Mouse (Mus musculus) liver, embryonic 12.5 days (tissue): ENCODE results near the gene Cd34. TPM values are rescaled to one million over a fixed set of nuclear protein-coding genes. Genes with fewer than 3 reads are reported as not detected.

Source experiments
- ATAC-seq: fragments of 200-750 bp; cut with Nextera tagmentation; 2 replicates; pipeline ENCODE4 v1.8.0; 2017; ENCODE audit warnings: moderate number of reproducible peaks, mild to moderate bottlenecking, moderate library complexity
- H3K27ac ChIP-seq: fragments of 300-500 bp; sonication (generic); 2 replicates; pipeline ENCODE4 v1.5.1; 2016; ENCODE audit warnings: mild to moderate bottlenecking
- H3K27me3 ChIP-seq: fragments of 300-500 bp; sonication (generic); replicated peaks from 2 replicates; pipeline ENCODE4 v1.6.1; 2016; ENCODE audit warnings: mild to moderate bottlenecking, moderate library complexity
- H3K36me3 ChIP-seq: fragments of 300-500 bp; sonication (generic); 2 replicates; pipeline ENCODE4 v1.6.1; 2016; ENCODE audit warnings: mild to moderate bottlenecking, moderate library complexity
- H3K4me1 ChIP-seq: fragments of 300-500 bp; sonication (generic); 2 replicates; pipeline ENCODE4 v1.6.1; 2016
- H3K4me2 ChIP-seq: fragments of 300-500 bp; sonication (generic); 2 replicates; pipeline ENCODE4 v1.6.1; 2016; ENCODE audit warnings: mild to moderate bottlenecking, moderate library complexity
- H3K4me3 ChIP-seq: fragments of 300-500 bp; sonication (generic); 2 replicates; pipeline ENCODE4 v1.5.1; 2016; ENCODE audit warnings: mild to moderate bottlenecking, moderate library complexity
- H3K9ac ChIP-seq: fragments of 300-500 bp; sonication (generic); 2 replicates; pipeline ENCODE4 v1.6.1; 2016; ENCODE audit warnings: mild to moderate bottlenecking, moderate library complexity
- H3K9me3 ChIP-seq: fragments of 300-500 bp; sonication (generic); replicated peaks from 2 replicates; pipeline ENCODE4 v1.6.1; 2016; ENCODE audit warnings: mild to moderate bottlenecking, moderate library complexity
- WGBS: fragments of 180-500 bp; shearing (Covaris S2); methylation state at CpG from one replicate; pipeline ENCODE4 v1.1.7; 2016; ENCODE audit not compliant: insufficient replicate concordance; 5-methylcytosine and 5-hydroxymethylcytosine counted together
- polyA plus RNA-seq: library from polyadenylated mRNA; unstranded; fragments of >200 nt; fragmentation: Nextera tagmentation; extraction: Ambion mirVana; gene quantifications from 2 replicates; pipeline ENCODE4 v1.2.1, GENCODE M21; 2016

The Cd34 gene
- 26.6 and 28.3 TPM in 2 replicates for polyA plus RNA-seq

- H3K27me3 ChIP-seq = peaks cover 22% of the 10 kb centered on the region
- H3K27ac ChIP-seq = no peak within 1 kb of the TSS
- H3K4me3 ChIP-seq = peak within 1 kb of the TSS; percentile 47
- WGBS = under 1% methylated on average over 26 of the region's 26 CpGs
- H3K9ac ChIP-seq = peak within 1 kb of the TSS; percentile 39
- no peaks in the 10 kb centered on the region for H3K36me3 ChIP-seq
- H3K4me1 ChIP-seq = 0 out of 2 replicates have a peak, but pooled peaks cover 9% of the 10 kb centered on the region
- H3K4me2 ChIP-seq = peak within 1 kb of the TSS; percentile 56
- ATAC-seq = peak; percentile 64
- no peaks in the 10 kb centered on the region for H3K9me3 ChIP-seq
Observed at GRCm38 (mm10) chr1:194938715-194939114, at the start of gene Cd34. Gene Cd34, plus strand, starts transcription at chr1:194938819.

DNA sequence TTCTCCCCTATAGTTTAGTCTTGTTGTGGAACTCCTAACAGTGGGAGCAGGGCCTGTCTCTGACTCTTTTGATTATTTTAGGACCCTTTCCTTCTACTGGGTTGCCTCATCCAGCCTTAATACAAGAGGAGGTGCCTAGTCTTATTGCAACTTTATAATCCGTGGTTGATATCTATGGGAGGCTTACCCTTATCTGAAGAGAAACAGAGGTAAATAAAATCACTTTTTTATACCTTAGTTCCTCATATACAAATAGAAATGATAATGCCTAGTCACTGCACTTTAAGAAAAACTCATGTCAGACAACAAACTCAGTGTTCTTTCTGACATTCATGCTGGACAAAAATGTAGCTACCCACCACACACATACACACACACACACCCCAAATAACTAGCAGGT is 44.1 kb upstream of the Cd34 start:
- 28% methylated on average over 1 of the region's 1 CpGs for WGBS
- no peak overlapping the region for H3K9ac ChIP-seq
- H3K4me2 ChIP-seq = no peak overlapping the region

GRCm38 (mm10) chr1:194895287-194895686 is 43.3 kb upstream of the Cd34 start:
- ATAC-seq = no peak
- Histone ChIP-seq H3K9ac (no peak overlapping the region), H3K27ac (no peak overlapping the region), H3K4me1 (no peaks in the 10 kb centered on the region), H3K4me2 (no peak overlapping the region), H3K9me3 (no peaks in the 10 kb centered on the region), H3K4me3 (no peak overlapping the region), H3K36me3 (no peaks in the 10 kb centered on the region), H3K27me3 (no peaks in the 10 kb centered on the region)
- WGBS = 68% methylated on average over 3 of the region's 3 CpGs

More for the DNA sequence above, 44.1 kb upstream of the Cd34 start:
- no peaks in the 10 kb centered on the region for H3K36me3 ChIP-seq
- H3K27me3 ChIP-seq = no peaks in the 10 kb centered on the region
- no peaks in the 10 kb centered on the region for H3K4me1 ChIP-seq
- H3K9me3 ChIP-seq = no peaks in the 10 kb centered on the region
- H3K27ac ChIP-seq = no peak overlapping the region
- H3K4me3 ChIP-seq = no peak overlapping the region
- no peak for ATAC-seq

- Histone ChIP-seq H3K36me3 (no peaks in the 10 kb centered on the region), H3K9me3 (no peaks in the 10 kb centered on the region), H3K4me3 (no peak overlapping the region), H3K4me2 (no peak overlapping the region), H3K4me1 (no peaks in the 10 kb centered on the region), H3K9ac (no peak overlapping the region), H3K27ac (no peak overlapping the region), H3K27me3 (no peaks in the 10 kb centered on the region)
- ATAC-seq = no peak
Observed at GRCm38 (mm10) chr1:194901075-194901474, 37.5 kb upstream of the Cd34 start.

DNA sequence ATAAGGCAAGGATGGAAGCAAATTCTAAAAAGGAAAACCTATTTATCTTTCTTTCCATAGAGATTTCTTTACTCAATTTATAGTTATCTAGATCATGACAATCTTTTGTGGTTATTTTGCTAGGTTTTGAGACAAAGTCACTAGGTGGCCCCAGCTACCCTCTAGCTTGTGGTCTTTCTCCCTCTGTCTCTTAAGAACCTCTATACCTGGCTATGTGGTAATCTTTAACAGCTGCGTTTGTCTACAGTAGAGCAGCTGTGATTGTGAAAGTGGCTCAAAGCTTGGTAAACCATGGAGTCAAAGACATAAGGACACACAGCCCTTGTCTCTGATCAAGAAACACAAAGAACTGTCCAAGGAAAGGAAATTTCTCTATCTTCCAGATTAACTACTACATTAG is 36.8 kb upstream of the Cd34 start:
- no peaks in the 10 kb centered on the region for H3K9me3 ChIP-seq
- H3K9ac ChIP-seq = no peak overlapping the region
- 37% methylated on average over 1 of the region's 1 CpGs for WGBS
- no peak overlapping the region for H3K4me2 ChIP-seq
- H3K4me1 ChIP-seq = no peaks in the 10 kb centered on the region
- H3K27me3 ChIP-seq = no peaks in the 10 kb centered on the region
- H3K27ac ChIP-seq = no peak overlapping the region
- no peak overlapping the region for H3K4me3 ChIP-seq
- H3K36me3 ChIP-seq = no peaks in the 10 kb centered on the region
- no peak for ATAC-seq

GRCm38 (mm10) chr1:194908956-194909355 is 29.7 kb upstream of the Cd34 start:
- Histone ChIP-seq H3K4me1 (no peaks in the 10 kb centered on the region), H3K27me3 (no peaks in the 10 kb centered on the region), H3K27ac (no peak overlapping the region), H3K4me3 (no peak overlapping the region), H3K9ac (no peak overlapping the region), H3K36me3 (no peaks in the 10 kb centered on the region), H3K9me3 (no peaks in the 10 kb centered on the region), H3K4me2 (no peak overlapping the region)
- ATAC-seq = no peak

GRCm38 (mm10) chr1:194925753-194926350 is 12.8 kb upstream of the Cd34 start:
- 12% methylated on average over 1 of the region's 1 CpGs for WGBS
- no peak overlapping the region for H3K27ac ChIP-seq

DNA sequence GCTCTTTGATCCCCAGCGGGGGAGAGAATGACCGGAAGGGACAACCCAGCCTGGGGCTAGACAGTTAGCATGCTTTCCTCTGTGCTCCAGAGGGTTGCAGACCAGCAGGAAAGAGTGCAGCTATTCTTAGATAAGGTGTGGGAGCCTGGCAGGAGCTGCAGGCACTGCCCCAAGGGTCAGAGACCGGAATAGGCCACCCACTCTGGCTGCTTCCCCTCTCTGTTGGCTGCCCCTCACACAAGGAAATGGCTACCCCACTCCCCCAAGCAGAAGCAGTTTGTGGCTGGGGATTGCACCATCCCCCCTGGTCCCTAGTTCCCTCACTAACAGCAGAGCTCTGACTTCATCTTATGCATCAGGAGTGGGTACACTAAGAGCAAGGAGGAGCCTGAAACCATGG is 10.7 kb upstream of the Cd34 start:
- H3K4me3 ChIP-seq = no peak overlapping the region
- peaks cover 11% of the 10 kb centered on the region; the same call in 1 of the 2 replicates for H3K4me1 ChIP-seq
- no peaks in the 10 kb centered on the region for H3K36me3 ChIP-seq
- no peak overlapping the region for H3K27ac ChIP-seq
- 15% methylated on average over 3 of the region's 3 CpGs for WGBS
- no peaks in the 10 kb centered on the region for H3K9me3 ChIP-seq
- no peak overlapping the region for H3K4me2 ChIP-seq
- H3K27me3 ChIP-seq = no peaks in the 10 kb centered on the region
- no peak overlapping the region for H3K9ac ChIP-seq
- peak; percentile 64 for ATAC-seq

More at GRCm38 (mm10) chr1:194925753-194926350, 12.8 kb upstream of the Cd34 start:
- ATAC-seq = no peak
- Histone ChIP-seq H3K9me3 (no peaks in the 10 kb centered on the region), H3K4me1 (peaks cover 11% of the 10 kb centered on the region; the same call in 1 of the 2 replicates), H3K4me2 (no peak overlapping the region), H3K27me3 (no peaks in the 10 kb centered on the region), H3K36me3 (no peaks in the 10 kb centered on the region), H3K9ac (no peak overlapping the region), H3K4me3 (no peak overlapping the region)

DNA sequence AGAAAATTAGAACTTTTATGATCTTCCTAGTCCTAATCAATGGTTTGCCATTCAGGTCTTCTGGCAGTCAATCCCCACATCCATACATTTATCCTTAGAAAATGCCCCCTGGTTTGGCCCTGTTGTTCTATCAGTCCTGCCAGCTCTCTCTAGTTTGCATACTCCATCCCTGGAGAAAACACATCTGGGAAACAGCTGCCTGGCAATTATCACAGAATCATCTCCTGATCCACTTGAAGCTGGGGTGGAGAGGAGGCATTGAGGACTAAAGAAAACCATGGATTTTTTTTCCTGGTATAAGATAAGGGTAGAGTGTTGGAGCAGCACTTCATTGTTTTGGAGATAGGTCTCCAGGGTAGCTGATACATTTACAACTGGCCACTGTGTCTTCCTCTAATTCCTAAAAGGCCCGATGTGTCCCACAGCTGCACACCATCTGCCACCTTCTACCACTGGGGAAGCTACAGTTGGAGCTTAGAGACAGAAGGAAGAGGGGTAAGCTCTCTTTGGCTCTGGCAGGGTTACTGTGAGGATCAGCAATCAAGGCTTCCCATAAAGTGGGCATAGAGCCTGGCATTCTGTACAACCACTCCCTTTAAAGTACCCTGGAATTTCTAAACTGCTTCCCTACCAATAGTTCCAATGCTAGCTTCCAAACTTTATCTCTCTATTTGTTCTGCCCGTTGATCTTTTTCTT is 9.2 kb upstream of the Cd34 start:
- Histone ChIP-seq H3K4me1 (peaks cover 11% of the 10 kb centered on the region; the same call in 1 of the 2 replicates), H3K27ac (no peak overlapping the region), H3K4me3 (no peak overlapping the region), H3K4me2 (no peak overlapping the region), H3K9me3 (no peaks in the 10 kb centered on the region), H3K9ac (no peak overlapping the region), H3K36me3 (no peaks in the 10 kb centered on the region), H3K27me3 (no peaks in the 10 kb centered on the region)
- no peak for ATAC-seq
- 55% methylated on average over 2 of the region's 2 CpGs for WGBS

DNA sequence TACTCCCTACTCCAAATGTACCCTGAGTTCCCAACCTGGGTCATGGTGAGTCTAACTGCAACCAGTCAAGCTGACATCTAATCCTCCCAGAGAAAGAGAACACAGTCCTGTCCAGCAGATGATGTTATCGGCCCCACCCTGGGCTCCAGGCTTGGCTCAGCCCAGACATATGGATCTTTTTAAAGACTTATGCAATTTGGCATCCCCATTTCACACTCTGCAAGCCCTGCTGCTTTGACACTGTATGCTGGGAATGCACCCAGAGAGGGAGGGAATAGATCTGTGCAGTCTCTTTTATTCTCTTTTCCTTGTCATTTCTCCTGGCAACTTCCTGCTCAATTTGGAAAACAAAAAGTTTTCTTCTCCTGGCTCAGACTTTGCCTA is 8.7 kb upstream of the Cd34 start:
- WGBS = 46% methylated on average over 1 of the region's 1 CpGs

GRCm38 (mm10) chr1:194930706-194931105 is 7.9 kb upstream of the Cd34 start:
- H3K27ac ChIP-seq = no peak overlapping the region
- H3K9me3 ChIP-seq = no peaks in the 10 kb centered on the region
- no peak overlapping the region for H3K4me3 ChIP-seq
- H3K9ac ChIP-seq = no peak overlapping the region
- no peaks in the 10 kb centered on the region for H3K27me3 ChIP-seq
- peaks cover 11% of the 10 kb centered on the region; the same call in 1 of the 2 replicates for H3K4me1 ChIP-seq
- no peak for ATAC-seq
- H3K36me3 ChIP-seq = no peaks in the 10 kb centered on the region
- no peak overlapping the region for H3K4me2 ChIP-seq

More for the DNA sequence above, 8.7 kb upstream of the Cd34 start:
- Histone ChIP-seq H3K27ac (no peak overlapping the region), H3K27me3 (no peaks in the 10 kb centered on the region), H3K4me2 (no peak overlapping the region), H3K4me3 (no peak overlapping the region), H3K9ac (no peak overlapping the region), H3K4me1 (peaks cover 11% of the 10 kb centered on the region; the same call in 1 of the 2 replicates), H3K36me3 (no peaks in the 10 kb centered on the region), H3K9me3 (no peaks in the 10 kb centered on the region)
- no peak for ATAC-seq

- Histone ChIP-seq H3K9ac (no peak overlapping the region), H3K4me1 (0 out of 2 replicates have a peak, but pooled peaks cover 9% of the 10 kb centered on the region), H3K27ac (no peak overlapping the region), H3K36me3 (no peaks in the 10 kb centered on the region), H3K9me3 (no peaks in the 10 kb centered on the region), H3K4me2 (no peak overlapping the region), H3K27me3 (peaks cover 22% of the 10 kb centered on the region), H3K4me3 (no peak overlapping the region)
- peak; percentile 44; the same call in 1 of the 2 replicates for ATAC-seq
- 3% methylated on average over 1 of the region's 1 CpGs for WGBS
Observed at GRCm38 (mm10) chr1:194935351-194935750, 3.3 kb upstream of the Cd34 start.
